8 mouse cellular contexts compared by ENCODE assay signal in the genomic region with DNA sequence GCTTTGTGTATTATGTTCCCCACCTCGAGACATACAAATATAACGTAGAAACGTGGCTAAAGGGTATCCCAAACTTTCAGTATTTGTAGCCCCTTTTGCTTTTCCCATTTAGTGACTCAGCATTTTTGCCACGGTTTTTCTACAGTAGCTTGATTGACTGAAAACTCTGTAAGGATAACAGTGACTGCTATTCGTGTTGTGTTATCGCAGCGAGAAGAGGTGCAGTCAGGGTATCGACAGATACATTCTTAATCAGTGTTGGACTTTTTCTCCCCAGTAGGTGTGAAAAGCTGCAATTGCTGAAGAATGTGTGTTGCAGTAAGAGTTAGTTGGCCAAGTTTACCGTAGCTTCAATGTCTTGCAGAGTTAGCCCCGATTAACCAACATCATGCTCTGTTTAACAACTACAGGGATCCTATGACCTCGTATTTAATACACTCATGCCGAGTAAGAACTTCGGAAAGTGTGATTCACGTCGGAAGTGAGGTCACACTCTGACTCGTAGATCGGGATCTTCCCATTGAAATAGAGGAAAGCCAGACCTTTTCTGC. TPM values are rescaled to one million over a fixed set of nuclear protein-coding genes. Genes with fewer than 3 reads are reported as not detected.
DNase-seq lines count a peak whose midpoint lies in the region; ATAC-seq and TF ChIP-seq lines count a peak whose summit lies in the region.

No protein-coding gene starts in this region.

- no peak for DNase-seq in testis, postnatal 10 days (ENCODE audit: low spot score)
- peak; percentile 18 to 37 for DNase-seq in heart, postnatal 14 days
- no peak for DNase-seq in right cerebral cortex, postnatal 36 days (ENCODE audit: low spot score in 2 of 2)
- DNase-seq in cerebellum, adult 9-10 months: no peak

- intact Hi-C loops in heart, postnatal 14 days (cut with DNase I): loop anchor here (5.0 kb wide), 2 partner anchors 33 to 93 kb away; no protein-coding TSS in a partner anchor

- H3K36me3 ChIP-seq in testis, adult 2 months (ENCODE audit: control insufficient read depth, insufficient read depth, low read length): no peaks in the 10 kb centered on the region
- no peaks in the 10 kb centered on the region for H3K36me3 ChIP-seq in embryonic facial prominence, embryonic 13.5 days
- H3K36me3 ChIP-seq in limb, embryonic 13.5 days: no peaks in the 10 kb centered on the region
- no peaks in the 10 kb centered on the region for H3K36me3 ChIP-seq in midbrain, embryonic 15.5 days (replicated peaks)

- ATAC-seq in embryonic facial prominence, embryonic 13.5 days (ENCODE audit: insufficient number of reproducible peaks, insufficient read depth, low FRiP score, low TSS enrichment, low read depth): no peak
- no peak for ATAC-seq in limb, embryonic 13.5 days (ENCODE audit: low FRiP score, low read depth)
- no peak for ATAC-seq in midbrain, embryonic 15.5 days (replicated peaks)

- TF ChIP-seq POLR2A in testis, adult 2 months (IDR thresholded peaks at IDR 0.05; ENCODE audit: control insufficient read depth, low read depth, low read length): no peak

- WGBS in embryonic facial prominence, embryonic 13.5 days: 10% methylated on average over 17 of the region's 17 CpGs
- 11% methylated on average over 17 of the region's 17 CpGs for WGBS in limb, embryonic 13.5 days
- 14% methylated on average over 17 of the region's 17 CpGs for WGBS in midbrain, embryonic 15.5 days

- no peak for TF ChIP-seq CTCF in testis, adult 2 months (IDR thresholded peaks at IDR 0.05; ENCODE audit: control insufficient read depth, insufficient read depth, insufficient replicate concordance, low read depth, low read length)

- peak overlapping the region; percentile 92 for H3K9ac ChIP-seq in embryonic facial prominence, embryonic 13.5 days
- H3K9ac ChIP-seq in limb, embryonic 13.5 days: peak overlapping the region; percentile 89
- H3K9ac ChIP-seq in midbrain, embryonic 15.5 days: peak overlapping the region; percentile 76

- peak overlapping the region; percentile 80; the same call in 1 of the 2 replicates for H3K27ac ChIP-seq in testis, adult 2 months (ENCODE audit: control insufficient read depth, insufficient read depth, low read depth, low read length)
- H3K27ac ChIP-seq in embryonic facial prominence, embryonic 13.5 days: peak overlapping the region; percentile 75; the same call in 1 of the 2 replicates
- peak overlapping the region; percentile 63; the same call in 1 of the 2 replicates for H3K27ac ChIP-seq in limb, embryonic 13.5 days
- H3K27ac ChIP-seq in midbrain, embryonic 15.5 days: peak overlapping the region; percentile 78; the same call in 1 of the 2 replicates

- H3K9me3 ChIP-seq in embryonic facial prominence, embryonic 13.5 days: no peaks in the 10 kb centered on the region
- no peaks in the 10 kb centered on the region for H3K9me3 ChIP-seq in limb, embryonic 13.5 days
- no peaks in the 10 kb centered on the region for H3K9me3 ChIP-seq in midbrain, embryonic 15.5 days

- H3K4me3 ChIP-seq in testis, adult 2 months (ENCODE audit: control insufficient read depth, low read depth, low read length): peak overlapping the region; percentile 95
- peak overlapping the region; percentile 87 for H3K4me3 ChIP-seq in embryonic facial prominence, embryonic 13.5 days
- peak overlapping the region; percentile 98 for H3K4me3 ChIP-seq in limb, embryonic 13.5 days
- peak overlapping the region; percentile 99 for H3K4me3 ChIP-seq in midbrain, embryonic 15.5 days

- peak overlapping the region; percentile 83 for H3K4me2 ChIP-seq in embryonic facial prominence, embryonic 13.5 days
- H3K4me2 ChIP-seq in limb, embryonic 13.5 days (replicated peaks): peak overlapping the region; percentile 82
- H3K4me2 ChIP-seq in midbrain, embryonic 15.5 days: peak overlapping the region; percentile 75

- no peaks in the 10 kb centered on the region for H3K27me3 ChIP-seq in testis, adult 2 months (ENCODE audit: control insufficient read depth, insufficient read depth, low read length)
- H3K27me3 ChIP-seq in embryonic facial prominence, embryonic 13.5 days: no peaks in the 10 kb centered on the region
- no peaks in the 10 kb centered on the region for H3K27me3 ChIP-seq in limb, embryonic 13.5 days
- H3K27me3 ChIP-seq in midbrain, embryonic 15.5 days (replicated peaks): no peaks in the 10 kb centered on the region

- peaks cover 9% of the 10 kb centered on the region for H3K4me1 ChIP-seq in testis, adult 2 months (ENCODE audit: control insufficient read depth, insufficient read depth, low read length)
- peaks cover 22% of the 10 kb centered on the region for H3K4me1 ChIP-seq in embryonic facial prominence, embryonic 13.5 days
- H3K4me1 ChIP-seq in limb, embryonic 13.5 days: peaks cover 19% of the 10 kb centered on the region
- H3K4me1 ChIP-seq in midbrain, embryonic 15.5 days: peaks cover 27% of the 10 kb centered on the region

RNA-seq across cellular contexts. Expression of a gene that starts 1.6 kb away (rescaled TPM):
- polyA plus RNA-seq in testis, adult 2 months (2012; rRNA removed): 131 and 135 TPM in 2 replicates
- 41.7 and 47.3 TPM in 2 replicates for polyA plus RNA-seq in embryonic facial prominence, embryonic 13.5 days (2015; fragmentation: Nextera tagmentation; extraction: Ambion mirVana)
- total RNA-seq in heart, postnatal 14 days (2021): 10 to 100 TPM; 85.8 to 86.9 TPM
- 37.2 and 39.8 TPM in 2 replicates for polyA plus RNA-seq in limb, embryonic 13.5 days (2015; fragmentation: Nextera tagmentation; extraction: Ambion mirVana)
- polyA plus RNA-seq in midbrain, embryonic 15.5 days (2015; fragmentation: Nextera tagmentation; extraction: Ambion mirVana): 45.6 and 51.3 TPM in 2 replicates

Comparison
In these comparisons a context has a peak if more than half of its experiments do, and no peak if none do; other contexts are left out.
1. DNase-seq: peak in heart, postnatal 14 days (2 of 2); none in testis, postnatal 10 days (single experiment), right cerebral cortex, postnatal 36 days (0 of 2) and cerebellum, adult 9-10 months (single experiment).
2. Peak in every context shown above with its lines, with median percentiles within 50 percentile points of each other: H3K27ac ChIP-seq, H3K4me3 ChIP-seq, H3K4me2 ChIP-seq and H3K9ac ChIP-seq.